Mouse (Mus musculus): ENCODE measurements around the gene Fhl3.

DNA sequence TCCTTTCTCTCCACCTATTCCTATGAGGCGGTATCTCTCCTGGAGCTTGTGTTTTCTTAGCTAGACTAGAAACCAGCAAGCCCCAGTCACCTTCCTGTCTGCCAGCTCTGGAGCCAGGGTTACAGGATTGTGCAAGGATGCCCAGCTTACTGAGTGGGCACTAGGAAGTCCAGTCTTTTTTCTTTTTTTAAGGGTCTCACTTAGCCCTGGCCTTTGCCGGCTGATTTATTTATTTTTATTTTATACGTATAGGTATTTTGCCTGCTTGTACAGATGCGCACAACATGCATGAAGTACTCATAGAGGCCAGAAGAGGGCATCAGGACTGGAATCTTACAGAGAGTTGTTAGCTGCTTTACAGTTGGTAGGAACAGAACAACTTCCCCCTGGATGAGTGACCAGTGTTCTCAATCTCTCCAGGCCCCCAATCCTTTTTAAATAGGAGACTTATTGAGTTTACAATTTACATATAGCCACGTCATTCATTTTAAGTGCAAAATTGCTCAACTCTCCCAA lies 10.3 kb downstream of the Fhl3 start:
- TF ChIP-seq CTCF (IDR thresholded peaks at IDR 0.05; ENCODE audit: control insufficient read depth, insufficient read depth, insufficient read length) (no peak), FOSL1 (IDR thresholded peaks at IDR 0.05; ENCODE audit: insufficient read depth, low read length, poor library complexity, severe bottlenecking) (no peak), MYOD1 (IDR thresholded peaks at IDR 0.05; ENCODE audit: control insufficient read depth, insufficient read length, low read depth) (no peak), CEBPB (IDR thresholded peaks at IDR 0.05; ENCODE audit: low read depth) (no peak), MYOG (IDR thresholded peaks at IDR 0.05; ENCODE audit: control insufficient read depth, extremely low read depth, insufficient read length) (no peak), MAX (IDR thresholded peaks at IDR 0.05) (no peak)

All from C2C12 (cell line).